Mouse (Mus musculus): ENCODE measurements around the gene Ccl8. TPM values are rescaled to one million over a fixed set of nuclear protein-coding genes. Genes with fewer than 3 reads are reported as not detected.
A peak's percentile ranks its signal among the peaks of the same experiment; 100 is the strongest.

Gene Ccl8
- not detected in 2 replicates for total RNA-seq (2021)
- long read RNA-seq, experiment 1: 0 reads
- long read RNA-seq, experiment 2, partial matches to known transcripts: 0 of 1 reads
- long read RNA-seq, experiment 2, other reads (novel, unspliced or antisense): 0 of 1 reads

GRCm38 (mm10) chr11:82114885-82115284 lies at the start of gene Ccl8:
Gene Ccl8 (plus strand): TSS chr11:82115185.
- no peak for DNase-seq

GRCm38 (mm10) chr11:82066953-82067571 lies 47.9 kb upstream of the Ccl8 start:
- no peak for DNase-seq

GRCm38 (mm10) chr11:82071076-82071475 lies 43.9 kb upstream of the Ccl8 start:
- no peak for DNase-seq

- no peak for DNase-seq
Observed at GRCm38 (mm10) chr11:82072374-82072773, 42.6 kb upstream of the Ccl8 start.

GRCm38 (mm10) chr11:82072984-82073383 lies 42.0 kb upstream of the Ccl8 start:
- DNase-seq: no peak

- no peak for DNase-seq
Observed at GRCm38 (mm10) chr11:82073686-82074085, 41.3 kb upstream of the Ccl8 start.

- no peak for DNase-seq
Observed at GRCm38 (mm10) chr11:82077031-82077430, 38.0 kb upstream of the Ccl8 start.

GRCm38 (mm10) chr11:82078136-82078730 lies 36.8 kb upstream of the Ccl8 start:
- no peak for DNase-seq

- DNase-seq: no peak
Observed at GRCm38 (mm10) chr11:82080865-82081264, 34.1 kb upstream of the Ccl8 start.

- no peak for DNase-seq
Observed at GRCm38 (mm10) chr11:82084360-82084759, 30.6 kb upstream of the Ccl8 start.

- no peak for DNase-seq
Observed at GRCm38 (mm10) chr11:82099511-82100323, 15.3 kb upstream of the Ccl8 start.

GRCm38 (mm10) chr11:82101087-82101486 lies 13.9 kb upstream of the Ccl8 start:
- DNase-seq: no peak

GRCm38 (mm10) chr11:82101529-82101928 lies 13.5 kb upstream of the Ccl8 start, which contains the start of gene Ccl12:
Gene Ccl12 (plus strand): TSS chr11:82101845.
- no peak for DNase-seq

- no peak for DNase-seq
Observed at GRCm38 (mm10) chr11:82109611-82110010, 5.4 kb upstream of the Ccl8 start.

GRCm38 (mm10) chr11:82110372-82111248 lies 4.4 kb upstream of the Ccl8 start:
- DNase-seq: no peak

- no peak for DNase-seq
Observed at GRCm38 (mm10) chr11:82116041-82116440, 1.1 kb downstream of the Ccl8 start.

GRCm38 (mm10) chr11:82132977-82133376 lies 18.0 kb downstream of the Ccl8 start:
- DNase-seq: no peak

GRCm38 (mm10) chr11:82136196-82136595 lies 21.2 kb downstream of the Ccl8 start:
- no peak for DNase-seq

- DNase-seq: peak; percentile 8
Observed at GRCm38 (mm10) chr11:82139492-82140094, 24.6 kb downstream of the Ccl8 start.

GRCm38 (mm10) chr11:82159126-82159525 lies 44.1 kb downstream of the Ccl8 start:
- DNase-seq: no peak

GRCm38 (mm10) chr11:82163285-82163684 lies 48.3 kb downstream of the Ccl8 start:
- no peak for DNase-seq

Measured in adrenal gland, postnatal 14 days (tissue).